Comparison of ENCODE assay signal across 26 mouse cellular contexts in the genomic region with DNA sequence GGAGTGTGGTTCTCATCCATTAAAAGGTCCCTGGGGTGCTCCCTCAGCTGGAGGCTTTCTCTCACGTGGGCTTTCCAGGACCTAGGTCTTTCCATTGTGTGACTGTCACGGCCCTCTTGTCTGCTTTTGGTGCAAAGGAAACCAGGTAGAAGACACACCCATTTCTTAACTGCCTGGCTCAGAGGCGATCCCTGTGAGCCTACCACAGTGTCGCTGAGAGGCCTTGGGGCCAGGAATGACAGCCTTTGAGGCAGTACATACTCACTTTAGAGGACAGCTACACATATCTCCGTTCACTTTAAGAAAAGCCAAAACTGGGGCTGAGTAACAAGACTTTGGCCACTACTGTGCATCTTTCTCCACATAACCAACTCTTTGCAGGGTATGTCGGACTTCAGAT. TPM values are rescaled to one million over a fixed set of nuclear protein-coding genes. Genes with fewer than 3 reads are reported as not detected.
DNase-seq lines count a peak whose midpoint lies in the region; ATAC-seq and TF ChIP-seq lines count a peak whose summit lies in the region.
"Had no signal": no experiment of that assay in that cellular context is flagged by ENCODE, and none has a peak within 500 bp of the region (broad histone marks: within the 10 kb centered on the region; RNA-seq: fewer than 3 reads in every experiment).

No protein-coding gene starts in this region.

- no peaks in the 10 kb centered on the region for H3K27me3 ChIP-seq in E14TG2a.4 (ENCODE audit: insufficient read depth, low read length)
- no peaks in the 10 kb centered on the region for H3K27me3 ChIP-seq in heart, adult 2 months (ENCODE audit: control insufficient read depth, insufficient read depth, low read length)
- H3K27me3 ChIP-seq in kidney, embryonic 14.5 days (ENCODE audit: control insufficient read depth, insufficient read depth, low read length): no peaks in the 10 kb centered on the region
- H3K27me3 ChIP-seq: embryonic facial prominence, embryonic 12.5 days; forebrain, embryonic 13.5 days; forebrain, embryonic 15.5 days had no signal

- TF ChIP-seq POLR2A in heart, adult 2 months (IDR thresholded peaks at IDR 0.05; ENCODE audit: insufficient read depth, low read depth, low read length): no peak

- H3K9ac ChIP-seq in heart, adult 2 months (ENCODE audit: low read depth, low read length): no peak overlapping the region
- no peak overlapping the region for H3K9ac ChIP-seq in kidney, embryonic 14.5 days (ENCODE audit: low read depth, low read length)
- H3K9ac ChIP-seq: embryonic facial prominence, embryonic 12.5 days; forebrain, embryonic 13.5 days; forebrain, embryonic 15.5 days; forebrain, postnatal 0 days had no signal

- peak overlapping the region; percentile 48; the same call in 1 of the 2 replicates for H3K4me3 ChIP-seq in E14TG2a.4 (replicated peaks; ENCODE audit: low read length)
- no peak overlapping the region for H3K4me3 ChIP-seq in heart, adult 2 months
- H3K4me3 ChIP-seq in kidney, embryonic 14.5 days (ENCODE audit: low read length): no peak overlapping the region
- H3K4me3 ChIP-seq: embryonic facial prominence, embryonic 10.5 days; embryonic facial prominence, embryonic 12.5 days; forebrain, embryonic 13.5 days; forebrain, embryonic 15.5 days had no signal

- TF ChIP-seq CTCF in E14TG2a.4 (conservative IDR thresholded peaks at IDR 0.05; ENCODE audit: low read length): no peak
- TF ChIP-seq CTCF in heart, adult 2 months (IDR thresholded peaks at IDR 0.05): no peak

- no peak for TF ChIP-seq EP300 in heart, adult 2 months (IDR thresholded peaks at IDR 0.05; ENCODE audit: insufficient read depth, low read depth, low read length)

- no peaks in the 10 kb centered on the region for H3K79me2 ChIP-seq in heart, adult 2 months (replicated peaks; ENCODE audit: control insufficient read depth, insufficient read depth, low read length)

- ATAC-seq in kidney, embryonic 14.5 days (ENCODE audit: low FRiP score, low TSS enrichment): no peak
- ATAC-seq: activated CD4-positive, CD25-positive, alpha-beta regulatory T cell, adult 4 months; CD4-positive, CD25-positive, alpha-beta regulatory T cell, adult 4 months; forebrain, embryonic 13.5 days; forebrain, embryonic 15.5 days; Patski had no signal

- no peak overlapping the region for H3K4me2 ChIP-seq in kidney, embryonic 14.5 days (replicated peaks; ENCODE audit: low read depth, low read length)
- H3K4me2 ChIP-seq: embryonic facial prominence, embryonic 12.5 days; forebrain, embryonic 13.5 days; forebrain, embryonic 15.5 days had no signal

- intact Hi-C loops in heart, adult 2 months (cut with DNase I): no loop called here

- H3K9me3 ChIP-seq in E14TG2a.4 (ENCODE audit: low read length): peaks cover 29% of the 10 kb centered on the region
- no peaks in the 10 kb centered on the region for H3K9me3 ChIP-seq in kidney, embryonic 14.5 days (ENCODE audit: control insufficient read depth, low read length)
- H3K9me3 ChIP-seq: embryonic facial prominence, embryonic 10.5 days; embryonic facial prominence, embryonic 12.5 days; forebrain, embryonic 13.5 days; forebrain, embryonic 15.5 days; G1E had no signal

- peaks cover 7% of the 10 kb centered on the region; the same call in 1 of the 2 replicates for H3K36me3 ChIP-seq in E14TG2a.4 (ENCODE audit: insufficient read depth, low read length)
- no peaks in the 10 kb centered on the region for H3K36me3 ChIP-seq in heart, adult 2 months (ENCODE audit: control insufficient read depth, insufficient read depth, low read length)
- no peaks in the 10 kb centered on the region for H3K36me3 ChIP-seq in kidney, embryonic 14.5 days (ENCODE audit: control insufficient read depth, insufficient read depth, low read length)
- H3K36me3 ChIP-seq: embryonic facial prominence, embryonic 10.5 days; embryonic facial prominence, embryonic 12.5 days; forebrain, embryonic 15.5 days; G1E had no signal

- 77% methylated on average over 6 of the region's 6 CpGs for WGBS in heart, adult 2 months
- 79% methylated on average over 6 of the region's 6 CpGs for WGBS in kidney, embryonic 14.5 days

- DNase-seq in ES-CJ7 (ENCODE audit: low read depth, low spot score) (peak; percentile 16), R1 (ENCODE audit: low read depth, low spot score) (peak; percentile 43)
- DNase-seq in heart, adult 2 months: no peak
- no peak for DNase-seq in lung, postnatal 36 days
- DNase-seq: adrenal gland, adult 8-10 months; adrenal gland, postnatal 14 days; adrenal gland, postnatal 36 days; B cell, adult 2 months; cerebellum, adult 11-12 months; cerebellum, adult 2 months; cerebellum, adult 9-10 months; cerebellum, postnatal 10 days; cerebellum, postnatal 25 days; forebrain, postnatal 0 days had no signal

- no peak overlapping the region for H3K27ac ChIP-seq in heart, adult 2 months
- H3K27ac ChIP-seq in kidney, embryonic 14.5 days (ENCODE audit: low read depth, low read length): no peak overlapping the region
- H3K27ac ChIP-seq: embryonic facial prominence, embryonic 10.5 days; embryonic facial prominence, embryonic 12.5 days; forebrain, embryonic 13.5 days; forebrain, embryonic 15.5 days had no signal

- H3K4me1 ChIP-seq in E14TG2a.4 (replicated peaks; ENCODE audit: low read depth, low read length): peaks cover 72% of the 10 kb centered on the region
- H3K4me1 ChIP-seq in heart, adult 2 months (ENCODE audit: control insufficient read depth, insufficient read depth, low read length): no peaks in the 10 kb centered on the region
- H3K4me1 ChIP-seq in kidney, embryonic 14.5 days (ENCODE audit: control insufficient read depth, insufficient read depth, low read length): no peaks in the 10 kb centered on the region
- H3K4me1 ChIP-seq: embryonic facial prominence, embryonic 12.5 days; forebrain, embryonic 15.5 days had no signal

RNA-seq across cellular contexts. Expression of a gene that starts 21.4 kb away (rescaled TPM):
- total RNA-seq in heart, adult 2 months (2021): 10 to 100 TPM; 13.8 to 14.2 TPM
- 40.8 and 51.2 TPM in 2 replicates for polyA plus RNA-seq in heart, adult 2 months (2012; rRNA removed)
- 139 and 156 TPM in 2 replicates for polyA plus RNA-seq in kidney, embryonic 14.5 days (2014; fragmentation: Nextera tagmentation; extraction: Ambion mirVana)
- polyA plus RNA-seq: CD4-positive, CD25-positive, alpha-beta regulatory T cell, adult 4 months; G1E had no signal

RNA-seq across cellular contexts. Expression of a gene that starts 29.7 kb away (rescaled TPM):
- total RNA-seq in heart, adult 2 months (2021): 1 to 10 TPM; 5.4 to 6.9 TPM
- 0.94 and 6.9 TPM in 2 replicates for polyA plus RNA-seq in heart, adult 2 months (2012; rRNA removed)
- polyA plus RNA-seq in kidney, embryonic 14.5 days (2014; fragmentation: Nextera tagmentation; extraction: Ambion mirVana): 0.06 and 0.08 TPM in 2 replicates
- total RNA-seq: CH12.LX; forebrain, postnatal 0 days had no signal
- polyA plus RNA-seq: cerebellum, adult 2 months; cortical plate, adult 2 months; forebrain, embryonic 13.5 days; forebrain, embryonic 15.5 days; G1E; Patski had no signal

RNA-seq across cellular contexts. Expression of a gene that starts 50.9 kb away (rescaled TPM):
- 1 to 10 TPM; 2.8 to 3.3 TPM for total RNA-seq in heart, adult 2 months (2021)
- polyA plus RNA-seq in heart, adult 2 months (2012; rRNA removed): 4.2 and 9.7 TPM in 2 replicates
- polyA plus RNA-seq in kidney, embryonic 14.5 days (2014; fragmentation: Nextera tagmentation; extraction: Ambion mirVana): 137 and 153 TPM in 2 replicates
- total RNA-seq: CH12.LX had no signal
- polyA plus RNA-seq: CD4-positive, CD25-positive, alpha-beta regulatory T cell, adult 4 months; G1E had no signal

Comparison
In these comparisons a context has a peak if more than half of its experiments do, and no peak if none do; other contexts are left out.
1. DNase-seq: peak in ES-CJ7 (single experiment) and R1 (single experiment); none in heart, adult 2 months (0 of 2) and lung, postnatal 36 days (single experiment).
2. RNA of a gene that starts 50.9 kb away (polyA plus RNA-seq): 137 to 153 TPM in kidney, embryonic 14.5 days; 4.2 to 9.7 TPM in heart, adult 2 months; every median in the first group is over 10 times any median in the second.